Mouse (Mus musculus) ES-E14 (cell line): Measurements from ENCODE around the gene Pfdn4.
"Not testable (repeated sequence)": the region's sequence is repeated elsewhere in the genome, so short reads cannot be mapped to it uniquely, and the experiment has no call there.

Source experiments
- CHD2 ChIP-seq: IDR thresholded peaks from 2 replicates; pipeline ENCODE4 v1.6.1; 2014; ENCODE audit warnings: mild to moderate bottlenecking, low read depth, low read length, inconsistent platforms
- MAFK ChIP-seq: IDR thresholded peaks from 2 replicates; pipeline ENCODE4 v1.6.1; 2014; ENCODE audit warnings: mild to moderate bottlenecking, low read depth, low read length, inconsistent platforms; ENCODE audit not compliant: insufficient read depth
- ZC3H11A ChIP-seq: IDR thresholded peaks from 2 replicates; pipeline ENCODE4 v1.6.1; 2012; ENCODE audit warnings: low read depth, mild to moderate bottlenecking, inconsistent platforms, low read length, borderline replicate concordance
- ZNF384 ChIP-seq: IDR thresholded peaks from 2 replicates; pipeline ENCODE4 v1.6.1; 2012; ENCODE audit warnings: low read depth, low read length, inconsistent platforms

DNA sequence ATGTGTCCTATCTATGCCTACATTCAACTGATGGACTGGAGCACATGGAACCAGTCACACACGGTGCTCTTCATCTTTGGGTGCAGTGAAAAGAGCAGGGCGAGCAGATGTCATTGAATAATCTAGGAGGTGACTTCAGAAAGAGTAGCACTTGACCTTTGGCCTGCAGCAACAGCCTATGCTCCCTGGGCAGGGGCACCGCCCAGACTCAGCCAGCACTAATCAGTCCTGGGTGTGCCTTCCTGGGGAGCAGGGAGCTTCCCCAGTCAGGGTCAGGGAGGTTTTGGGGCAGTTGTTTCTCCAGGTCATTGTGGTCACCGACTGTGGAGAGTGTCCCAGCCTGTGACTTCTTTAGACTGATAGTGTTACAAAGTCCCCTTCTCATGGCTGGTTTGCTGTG, 42.4 kb upstream of the Pfdn4 start:
- TF ChIP-seq MAFK, CHD2, ZC3H11A, ZNF384: not testable (repeated sequence)
